Mouse (Mus musculus) frontal cortex, adult 2 months (tissue): ENCODE results near the gene Uts2. TPM values are rescaled to one million over a fixed set of nuclear protein-coding genes. Genes with fewer than 3 reads are reported as not detected.
A peak's percentile ranks its signal among the peaks of the same experiment; 100 is the strongest.
"Not testable (repeated sequence)": the region's sequence is repeated elsewhere in the genome, so short reads cannot be mapped to it uniquely, and the experiment has no call there.

Experiments
- DNase-seq, 2 experiments: peaks; one replicate each; pipeline ENCODE4 v3.0.0; 2022; ENCODE audit warnings: low spot score in 1 of 2; ENCODE audit errors: extremely low spot score in 1 of 2
- polyA plus RNA-seq: library from polyadenylated mRNA; depleted of rRNA; stranded (reverse); fragments of >200 nt; gene quantifications from 2 replicates; pipeline ENCODE4 v1.2.3, GENCODE M21; 2012; rRNA removed

Gene Uts2
- polyA plus RNA-seq, 1 experiment: not detected

DNA sequence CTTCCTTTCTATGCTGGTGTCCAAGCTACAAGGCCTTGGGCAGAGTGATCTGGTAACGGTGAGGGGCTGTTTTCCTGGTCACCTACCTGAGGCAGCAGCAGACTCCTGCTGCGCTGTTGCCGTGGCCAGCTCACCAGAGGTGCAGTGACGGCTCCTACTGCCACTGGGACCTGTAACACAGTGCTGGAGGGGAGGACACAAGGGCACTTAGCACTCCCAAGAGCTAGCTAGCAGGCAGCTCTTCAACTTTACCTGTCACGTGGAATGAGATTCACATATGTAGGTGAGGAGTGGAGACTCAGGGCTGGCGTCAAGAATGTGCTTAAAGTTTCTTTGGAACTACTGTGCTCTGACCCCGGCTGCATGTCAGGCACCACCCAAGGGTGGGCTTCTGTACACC, 13.4 kb downstream of the Uts2 start:
- no peak for DNase-seq

DNA sequence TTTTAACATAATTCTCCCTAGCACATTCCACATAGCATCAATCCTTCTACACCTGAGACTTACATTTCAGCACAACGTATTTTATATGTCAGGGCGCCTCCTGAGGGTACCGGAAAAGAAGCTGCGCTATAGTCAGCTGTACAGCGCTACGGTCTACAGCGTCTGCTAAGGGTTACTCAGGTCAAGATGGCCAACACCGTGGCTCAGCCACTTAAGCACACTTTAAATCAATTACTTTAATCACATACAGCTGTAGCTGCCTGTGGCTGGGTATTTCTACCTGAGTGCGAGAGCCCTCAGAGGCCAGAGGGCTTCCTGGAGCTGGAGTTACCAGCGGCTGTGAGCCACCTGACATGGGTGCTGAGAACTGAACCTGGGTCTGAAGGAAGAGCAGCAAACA, 19.0 kb downstream of the Uts2 start:
- no peak for DNase-seq

DNA sequence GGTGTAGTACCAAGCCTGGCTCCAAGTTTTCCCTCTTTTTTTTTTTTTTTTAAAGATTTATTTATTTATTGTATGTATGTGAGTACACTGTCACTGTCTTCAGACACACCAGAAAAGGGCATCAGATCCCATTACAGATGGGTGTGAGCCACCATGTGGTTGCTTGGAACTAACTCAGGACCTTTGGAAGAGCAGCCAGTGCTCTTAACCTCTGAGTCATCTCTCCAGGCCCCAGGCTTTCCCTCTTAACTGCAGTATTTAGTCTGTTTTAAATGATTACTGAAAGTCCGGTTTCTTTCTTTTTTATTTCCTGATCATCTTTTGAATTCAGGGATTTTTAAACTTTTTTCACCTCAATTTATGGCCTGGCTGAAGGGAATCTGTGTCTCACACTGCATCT, 20.5 kb downstream of the Uts2 start:
- not testable (repeated sequence) for DNase-seq

DNA sequence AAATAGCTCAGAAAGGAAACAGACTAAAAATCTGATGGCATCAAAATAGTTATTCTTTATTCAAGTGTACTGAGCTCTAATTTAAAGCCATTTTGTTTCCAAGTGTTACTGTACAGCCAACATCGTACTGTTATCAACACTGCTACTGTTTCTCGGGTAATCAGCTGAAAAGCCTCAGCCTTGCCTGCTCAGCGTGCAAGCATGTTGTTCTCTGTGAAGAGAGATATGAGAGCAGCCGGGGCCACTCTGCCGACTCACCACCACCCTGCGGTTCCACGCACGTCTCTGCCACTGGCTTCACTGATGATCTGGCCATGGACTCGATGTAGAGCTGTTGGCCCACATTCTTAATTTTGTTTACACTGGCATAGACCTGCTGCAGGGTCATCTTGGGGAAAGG, 27.3 kb downstream of the Uts2 start:
- DNase-seq: no peak

DNA sequence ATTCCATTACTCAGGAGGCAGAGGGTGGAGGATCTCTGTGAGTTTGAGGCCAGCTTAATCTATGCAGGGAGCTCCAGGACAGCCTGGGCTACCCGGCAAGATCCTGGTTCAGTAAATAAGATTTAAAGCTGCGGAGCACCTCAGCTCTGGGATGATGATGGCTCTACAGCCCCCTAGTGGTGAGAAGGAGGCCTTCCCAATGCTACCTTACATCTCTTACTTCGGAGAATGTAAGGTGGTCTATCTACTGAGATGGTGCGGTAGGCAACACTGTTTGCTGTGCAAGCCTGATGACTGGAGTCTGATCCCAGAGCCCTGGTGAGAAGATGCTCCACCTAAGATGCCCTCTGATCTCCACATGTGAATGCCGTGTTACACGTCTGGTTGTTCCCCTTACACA, 30.1 kb downstream of the Uts2 start:
- peak in 1 of 2 experiments; percentile 57 for DNase-seq

DNA sequence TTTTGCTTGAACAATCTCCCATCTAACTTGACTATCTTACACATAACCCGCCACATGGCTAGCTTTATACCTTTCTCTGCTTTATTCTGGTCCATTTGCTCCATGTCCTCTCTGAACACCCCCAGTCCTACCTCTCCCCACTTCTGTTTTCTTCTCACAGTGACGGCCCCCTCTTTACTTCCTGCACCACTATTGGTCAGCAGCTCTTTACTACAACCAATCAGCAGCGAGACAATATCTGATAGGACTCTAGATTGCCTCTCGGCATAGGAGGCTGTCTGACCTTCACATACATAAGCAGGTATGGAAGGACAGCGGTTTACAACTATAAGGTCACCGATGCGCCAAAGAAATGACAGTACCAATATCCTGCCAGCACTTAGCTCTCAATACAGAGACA, 39.6 kb downstream of the Uts2 start:
- no peak for DNase-seq

DNA sequence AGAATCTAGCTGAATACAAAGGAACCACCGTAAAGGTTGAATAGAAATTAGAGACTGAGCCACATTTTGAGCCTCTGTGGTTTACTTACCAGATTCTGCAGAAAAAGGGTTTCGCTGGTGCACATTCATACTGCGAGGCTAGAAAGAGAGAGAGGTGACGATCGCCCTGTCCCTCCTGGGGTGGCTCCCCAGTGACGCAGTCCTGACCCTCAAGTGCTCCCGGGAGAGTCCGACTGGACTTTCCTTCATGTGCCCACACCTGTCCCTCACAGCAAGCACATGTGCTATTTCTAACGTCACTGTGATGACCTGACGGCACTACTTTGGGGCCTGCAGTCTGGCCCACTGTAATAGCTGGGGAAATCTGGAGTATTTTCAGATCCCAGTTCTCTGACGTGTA, 40.9 kb downstream of the Uts2 start:
- no peak for DNase-seq

DNA sequence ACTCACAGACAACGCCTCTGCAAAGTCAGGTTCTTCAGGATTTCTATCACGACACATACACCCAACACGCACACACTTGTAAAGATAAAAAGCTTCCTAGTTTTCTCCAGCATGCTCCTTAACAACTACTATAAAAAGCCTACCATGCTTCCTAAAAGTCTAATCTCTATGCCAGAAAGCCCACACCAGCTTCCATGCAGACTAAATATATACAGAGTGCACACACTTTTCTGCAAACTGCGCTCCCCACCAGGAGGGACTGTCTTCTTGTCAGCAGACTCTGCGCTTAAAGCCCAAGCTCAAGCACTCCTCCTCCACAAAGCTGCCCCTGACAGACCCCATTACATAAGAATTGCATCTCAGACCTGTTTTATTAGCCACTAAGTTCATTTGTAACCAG, 44.6 kb downstream of the Uts2 start:
- DNase-seq: peak; percentile 42 to 57

DNA sequence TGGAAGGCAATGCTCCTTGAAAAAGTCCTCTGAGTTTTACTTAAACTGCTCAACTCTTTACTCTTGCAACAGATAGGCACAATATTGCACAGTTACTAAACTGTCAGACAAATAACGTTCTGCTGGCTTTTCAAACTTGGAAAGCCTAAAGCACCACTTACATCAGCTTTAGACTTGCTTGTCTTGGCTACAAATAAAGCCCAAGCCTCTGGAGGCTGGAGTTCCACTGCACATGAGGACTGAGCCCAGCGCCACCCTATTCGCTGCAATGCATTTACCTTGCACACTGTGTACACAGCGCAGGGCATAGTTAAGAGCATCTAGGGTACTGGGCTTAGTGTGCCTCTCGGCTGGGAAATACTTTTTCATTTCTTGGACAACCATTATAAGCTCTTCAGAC, 46.4 kb downstream of the Uts2 start:
- DNase-seq: no peak

DNA sequence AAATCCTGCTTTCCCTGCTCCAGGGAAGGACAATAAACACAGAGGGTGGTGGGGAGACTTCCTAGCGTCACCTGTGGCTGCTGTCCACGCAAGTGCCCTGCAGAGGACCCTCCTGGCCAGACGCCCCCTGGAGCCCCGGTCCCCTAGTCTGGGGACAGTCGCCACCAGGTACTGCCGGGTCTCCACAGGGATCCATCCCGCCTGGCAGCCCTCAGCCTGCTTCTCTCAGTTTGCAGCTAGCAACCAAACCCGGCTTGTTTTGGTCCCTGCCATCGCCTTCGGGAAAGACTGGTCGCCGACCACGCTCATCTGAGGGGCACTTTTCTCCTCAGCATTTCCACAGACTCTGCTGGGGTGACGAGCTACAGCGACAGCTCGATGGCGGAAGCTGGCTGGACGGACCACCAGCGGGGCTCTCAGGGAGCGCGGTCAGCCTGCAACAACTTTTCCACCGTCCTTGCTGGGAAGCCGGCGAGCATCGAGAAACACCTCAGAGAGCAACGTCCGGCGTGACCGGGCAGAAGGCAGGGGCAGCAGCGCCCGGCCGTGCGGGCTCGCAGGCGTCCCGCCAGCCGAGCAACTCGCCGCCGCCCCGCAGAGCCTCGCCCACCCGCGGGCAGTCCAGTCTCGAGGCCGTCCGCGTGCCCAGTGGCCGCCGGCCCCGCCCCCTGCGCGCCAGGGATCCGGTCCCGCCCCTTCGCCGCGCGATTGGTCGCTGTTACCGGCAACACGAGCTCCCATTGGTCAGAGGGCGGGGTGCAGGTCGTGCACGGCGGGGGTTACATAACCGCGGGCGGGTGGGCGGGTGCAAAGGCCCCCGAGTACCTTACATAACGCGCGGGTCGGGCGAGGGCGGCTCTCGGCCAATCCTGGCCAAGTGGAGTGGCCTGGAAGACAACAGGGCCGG, 47.4 kb downstream of the Uts2 start, which contains the start of gene Per3:
Gene Per3 (minus strand): TSS at position 629 of the 907 bp plus-strand sequence.
- peak; percentile 92 to 97 for DNase-seq

DNA sequence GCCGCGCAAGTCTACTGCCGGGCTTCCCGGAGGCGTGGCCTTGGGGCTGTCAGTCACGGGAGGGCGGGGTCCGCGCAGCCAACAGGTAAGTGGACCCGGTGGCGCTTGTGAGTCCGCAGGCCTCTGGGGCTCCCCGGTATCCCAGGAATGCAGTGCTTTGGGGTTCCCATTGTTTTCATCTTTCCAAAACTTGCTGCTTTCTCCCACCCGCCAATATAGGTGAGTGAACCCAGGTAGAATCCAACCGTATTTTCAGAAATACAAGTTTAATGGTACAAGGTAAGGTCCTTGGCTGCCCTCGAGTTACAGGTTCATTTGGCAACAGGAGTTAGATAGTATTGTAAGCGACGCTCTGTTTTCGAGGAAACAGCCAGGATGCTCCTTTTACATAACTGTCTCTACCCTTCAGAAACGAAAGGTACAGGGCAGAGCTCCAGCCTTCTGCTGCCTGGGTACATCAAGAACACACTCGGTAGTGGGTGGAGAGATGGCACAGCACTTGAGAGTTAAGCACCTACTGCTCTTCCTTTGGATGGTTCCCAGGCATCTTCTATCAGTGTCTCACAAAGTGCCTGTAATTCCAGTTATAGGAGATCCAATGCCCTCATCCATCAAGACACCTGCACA, 48.2 kb downstream of the Uts2 start:
- peak; percentile 54 to 66 for DNase-seq

DNA sequence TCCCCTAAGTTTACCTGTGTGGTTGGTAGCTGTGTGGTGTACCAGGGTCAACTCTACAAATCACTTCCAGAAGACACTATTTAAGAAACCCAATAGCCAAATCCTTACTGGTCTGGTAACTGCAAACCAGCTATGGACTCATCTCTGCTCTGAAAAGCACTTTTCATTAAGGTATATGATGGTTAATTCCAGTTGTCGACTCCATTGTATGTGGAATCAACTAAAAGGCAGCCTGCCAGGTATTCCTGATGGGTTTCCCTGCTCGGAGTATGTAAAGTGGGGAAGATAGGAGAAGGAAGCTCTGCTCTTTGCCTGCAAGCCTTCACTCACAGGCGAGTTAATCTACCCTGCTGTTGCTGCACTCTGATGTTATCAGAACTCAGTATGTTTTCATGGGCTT, 49.6 kb downstream of the Uts2 start:
- no peak for DNase-seq

DNA sequence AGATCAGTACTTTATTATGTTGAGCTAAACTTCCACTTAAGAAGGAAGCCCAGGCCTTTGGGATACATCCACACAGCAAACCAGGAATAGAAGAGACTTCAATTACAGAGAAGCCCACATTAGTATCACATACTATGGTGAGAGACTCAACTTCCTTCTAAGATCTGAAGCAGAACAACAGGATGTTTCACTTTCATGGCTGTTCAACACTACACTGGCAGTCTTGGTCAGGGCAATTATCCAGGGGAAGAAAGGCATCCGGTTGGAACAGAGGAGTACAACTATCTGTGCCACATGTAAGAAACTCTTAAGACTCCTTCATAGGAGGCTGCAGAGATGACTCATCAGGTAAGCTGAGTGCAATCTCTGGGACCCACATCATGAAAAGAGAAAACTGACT, 54.3 kb downstream of the Uts2 start:
- no peak for DNase-seq

Other genes starting within 250 kb of the Uts2 start
- 21.6 and 22.3 TPM in 2 replicates for gene Errfi1, start 143.2 kb upstream of the Uts2 start, polyA plus RNA-seq
- gene Park7, start 82.7 kb upstream of the Uts2 start, polyA plus RNA-seq: 306 and 313 TPM in 2 replicates
- gene Tnfrsf9, start 82.5 kb upstream of the Uts2 start, polyA plus RNA-seq: 1.3 and 2.6 TPM in 2 replicates
- gene Per3, start 47.6 kb downstream of the Uts2 start, polyA plus RNA-seq: 41.7 and 45.1 TPM in 2 replicates
- 53.5 and 55.8 TPM in 2 replicates for gene Vamp3, start 60.9 kb downstream of the Uts2 start, polyA plus RNA-seq
- gene Gm13090, start 92.5 kb downstream of the Uts2 start, polyA plus RNA-seq: not detected in 2 replicates